Mouse (Mus musculus) brain, adult 2 months (tissue): ENCODE data around the gene Fam193a.
A peak's percentile ranks its signal among the peaks of the same experiment; 100 is the strongest.

ENCODE experiments used
- DNase-seq: peaks from one replicate; pipeline ENCODE4 v3.0.0; 2011; ENCODE audit warnings: low read depth, low spot score

The Fam193a gene

GRCm38 (mm10) chr5:34520458-34521209 is 150.9 kb downstream of the Fam193a start:
- no peak for DNase-seq

GRCm38 (mm10) chr5:34521337-34521736 is 151.6 kb downstream of the Fam193a start:
- DNase-seq: no peak

DNA sequence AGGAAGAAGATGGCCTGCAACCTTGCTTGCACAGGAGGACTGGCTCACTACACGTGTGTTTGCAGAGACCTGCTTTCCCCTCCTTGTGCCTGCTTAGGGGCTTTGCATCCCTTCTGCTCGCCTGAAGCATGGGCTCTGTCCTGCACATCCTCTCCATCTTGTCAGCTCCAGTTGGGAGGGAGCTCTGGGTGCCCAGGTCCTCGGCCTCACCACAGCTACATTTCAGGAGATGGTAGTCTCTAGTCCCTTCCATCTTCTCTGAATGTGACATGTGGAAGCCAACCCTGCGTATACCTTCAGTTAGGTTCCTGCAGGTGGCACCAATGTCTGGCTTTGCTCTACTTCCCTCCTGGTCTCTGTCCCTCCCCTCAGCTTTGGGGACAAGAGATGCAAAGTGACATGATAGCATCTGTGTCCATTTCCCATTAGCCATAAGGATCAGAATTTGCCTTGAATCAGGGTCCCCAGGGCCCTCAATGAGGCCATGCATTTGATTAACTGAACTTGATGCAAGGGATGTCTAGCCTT is 154.3 kb downstream of the Fam193a start:
- DNase-seq: no peak

GRCm38 (mm10) chr5:34524511-34524910 is 154.8 kb downstream of the Fam193a start:
- no peak for DNase-seq

- peak; percentile 90 for DNase-seq
Measured at GRCm38 (mm10) chr5:34525663-34526476, 156.1 kb downstream of the Fam193a start, which contains the start of gene Sh3bp2. Sh3bp2 (plus strand) TSS chr5:34525838.

DNA sequence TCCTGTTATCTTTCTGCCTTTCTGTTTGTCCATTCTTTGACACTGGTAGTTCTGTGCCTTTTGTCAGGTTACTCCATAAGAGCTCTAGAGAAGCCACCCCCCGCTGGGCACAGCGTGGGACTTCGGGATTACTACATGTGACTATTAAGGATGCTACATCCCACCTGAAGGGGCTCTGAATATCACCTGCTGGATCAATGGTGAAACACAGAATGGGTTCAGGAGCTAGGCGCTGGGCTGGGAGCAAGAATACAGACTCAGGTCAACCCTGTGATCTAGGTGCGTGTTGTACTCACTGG is 156.7 kb downstream of the Fam193a start:
- DNase-seq: no peak

GRCm38 (mm10) chr5:34527352-34527751 is 157.6 kb downstream of the Fam193a start:
- no peak for DNase-seq

DNA sequence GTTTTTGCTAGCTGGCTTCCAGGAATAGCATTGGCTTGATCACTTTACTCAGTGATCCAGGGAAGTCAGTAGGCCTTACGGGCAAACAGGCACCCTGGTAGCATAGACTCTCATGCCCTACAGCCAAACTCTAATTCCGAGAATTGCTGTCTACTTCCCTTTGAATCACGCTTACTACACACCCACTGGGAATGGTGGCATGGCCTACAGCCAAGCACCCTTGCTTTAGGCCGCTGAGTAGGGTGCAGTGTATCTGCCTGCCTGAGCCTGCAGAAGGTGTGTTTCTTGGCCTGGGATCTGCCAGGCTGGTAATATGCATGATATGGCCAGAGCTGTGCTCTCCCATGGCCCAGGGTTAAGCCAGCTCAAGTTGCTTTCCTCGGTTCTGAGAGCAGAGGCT is 159.0 kb downstream of the Fam193a start:
- DNase-seq: peak; percentile 40

- peak; percentile 34 for DNase-seq
Measured at GRCm38 (mm10) chr5:34530116-34530515, 160.4 kb downstream of the Fam193a start.

DNA sequence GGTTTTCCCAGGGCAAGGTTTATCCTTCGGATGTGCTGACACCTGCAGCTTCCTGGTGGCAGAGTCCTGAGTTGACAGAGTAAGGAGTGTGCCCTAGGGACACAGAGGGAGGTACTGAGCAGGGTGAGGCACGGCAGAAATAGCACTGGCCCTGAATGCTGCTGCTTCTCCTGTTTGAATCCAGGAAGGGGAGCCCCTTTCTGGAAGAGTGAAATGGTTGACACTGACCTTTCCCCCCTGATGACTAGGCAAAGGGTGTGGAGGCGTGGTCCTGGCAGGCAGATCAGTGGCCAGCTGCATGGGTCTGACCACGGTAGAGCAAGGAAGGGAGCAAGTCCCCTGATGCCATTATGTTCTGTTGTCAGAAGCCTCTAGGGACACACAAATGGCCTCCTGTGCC is 161.0 kb downstream of the Fam193a start:
- DNase-seq: no peak

GRCm38 (mm10) chr5:34533066-34533465 is 163.3 kb downstream of the Fam193a start:
- no peak for DNase-seq

GRCm38 (mm10) chr5:34533820-34534219 is 164.1 kb downstream of the Fam193a start:
- DNase-seq: peak; percentile 92

- DNase-seq: peak; percentile 41
Measured at GRCm38 (mm10) chr5:34534776-34535581, 165.2 kb downstream of the Fam193a start.

- DNase-seq: no peak
Measured at GRCm38 (mm10) chr5:34535831-34536230, 166.1 kb downstream of the Fam193a start.
